Mouse (Mus musculus): ENCODE results near the gene Lrig1.

DNA sequence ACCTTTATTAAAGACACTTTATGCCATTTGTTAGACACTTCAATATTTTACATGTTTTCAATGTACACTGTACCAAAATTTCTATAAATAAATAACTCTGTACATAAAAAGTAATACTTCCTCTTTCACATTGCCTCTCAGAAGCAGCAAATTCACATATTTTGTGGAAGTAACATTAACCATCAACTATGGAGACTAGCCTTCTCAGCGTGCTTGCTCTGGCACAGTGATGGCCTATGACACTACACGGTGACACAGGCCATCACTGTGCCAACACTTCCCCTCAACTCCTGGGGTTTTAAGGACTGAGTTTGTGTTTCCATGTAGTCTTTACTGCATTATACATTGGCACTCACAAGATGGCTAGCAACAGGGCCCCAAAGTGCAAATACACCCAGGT lies 95.4 kb downstream of the Lrig1 start:
- TF ChIP-seq CTCF (IDR thresholded peaks at IDR 0.05; ENCODE audit: control insufficient read depth, insufficient read depth, insufficient read length) (no peak), USF1 (IDR thresholded peaks at IDR 0.05; ENCODE audit: low read depth) (no peak), MAX (IDR thresholded peaks at IDR 0.05) (no peak)
